In the genomic region with DNA sequence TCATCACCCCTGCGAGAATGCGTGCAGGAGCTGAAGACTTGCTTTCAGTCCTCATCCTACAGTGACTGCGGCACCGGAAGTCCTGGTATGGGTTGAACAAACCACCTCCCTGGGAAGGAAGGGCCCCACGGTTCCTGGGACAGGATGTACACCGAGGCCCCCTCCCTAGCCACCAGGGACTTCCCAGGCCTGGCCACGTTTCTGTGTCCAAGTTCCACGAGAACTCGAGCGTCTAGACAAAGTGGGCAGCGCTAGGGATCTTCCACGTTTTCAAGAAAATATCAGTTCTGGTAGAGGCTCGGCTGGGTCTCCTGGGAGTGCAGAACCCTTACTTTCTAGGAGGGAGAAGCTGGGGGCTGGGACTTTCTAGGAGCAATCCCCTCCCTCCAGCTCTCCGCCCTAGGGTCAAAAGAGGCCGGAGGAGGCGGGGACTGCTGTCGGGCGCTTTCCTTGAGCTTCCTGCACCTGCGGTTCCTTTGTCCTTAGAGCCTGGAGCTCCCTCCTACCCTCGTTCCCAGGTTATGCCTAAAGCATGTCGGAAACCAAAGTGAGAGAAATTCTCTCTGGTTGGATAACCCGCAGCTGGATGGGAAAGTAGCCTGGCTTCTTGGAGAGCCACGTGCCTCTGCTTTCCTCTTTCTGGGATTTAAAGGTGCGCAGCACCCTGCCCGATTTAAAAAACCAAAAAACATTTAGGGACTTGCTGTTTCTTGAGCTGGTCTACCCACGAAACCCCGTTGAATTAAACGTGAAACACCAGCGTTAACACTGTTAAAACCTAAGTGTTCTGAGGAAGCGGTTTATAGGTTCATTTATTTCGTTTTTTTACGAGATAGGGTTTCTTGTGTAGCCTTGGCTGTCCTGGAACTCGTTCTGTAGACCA, we compare ENCODE assay signal across 8 mouse cellular contexts. TPM values are rescaled to one million over a fixed set of nuclear protein-coding genes. Genes with fewer than 3 reads are reported as not detected.
DNase-seq lines count a peak whose midpoint lies in the region; ATAC-seq and TF ChIP-seq lines count a peak whose summit lies in the region.

No protein-coding gene starts in this region.

- TF ChIP-seq CTCF in liver, postnatal 0 days (IDR thresholded peaks at IDR 0.05; ENCODE audit: low read depth): no peak

- peak overlapping the region; percentile 99 for H3K27ac ChIP-seq in intestine, embryonic 14.5 days (ENCODE audit: low read depth)
- H3K27ac ChIP-seq in liver, postnatal 0 days (ENCODE audit: low read depth): peak overlapping the region; percentile 99
- H3K27ac ChIP-seq in neural tube, embryonic 13.5 days (replicated peaks): peak overlapping the region; percentile 94

- 3% methylated on average over 33 of the region's 33 CpGs for WGBS in intestine, embryonic 14.5 days
- 2% methylated on average over 32 of the region's 33 CpGs for WGBS in liver, postnatal 0 days (ENCODE audit: insufficient replicate concordance)
- 3% methylated on average over 33 of the region's 33 CpGs for WGBS in neural tube, embryonic 13.5 days

- H3K4me2 ChIP-seq in intestine, embryonic 14.5 days (ENCODE audit: low read length): peak overlapping the region; percentile 77
- peak overlapping the region; percentile 85 for H3K4me2 ChIP-seq in liver, postnatal 0 days (ENCODE audit: low read depth, low read length)
- H3K4me2 ChIP-seq in neural tube, embryonic 13.5 days: peak overlapping the region; percentile 87

- peaks cover 50% of the 10 kb centered on the region for H3K4me1 ChIP-seq in intestine, embryonic 14.5 days (replicated peaks; ENCODE audit: control insufficient read depth, insufficient read depth, low read length)
- peaks cover 56% of the 10 kb centered on the region for H3K4me1 ChIP-seq in liver, postnatal 0 days (ENCODE audit: insufficient read depth)
- H3K4me1 ChIP-seq in neural tube, embryonic 13.5 days (replicated peaks): peaks cover 74% of the 10 kb centered on the region

- peak; percentile 25; the same call in 1 of the 2 replicates for TF ChIP-seq EP300 in liver, postnatal 0 days (IDR thresholded peaks at IDR 0.05; ENCODE audit: low read depth)

- peak; percentile 72 to 77 for DNase-seq in CD8-positive naive resting alpha-beta T cell, adult 2 months (ENCODE audit: low read depth in 2 of 2, low spot score in 2 of 2)
- peak; percentile 77 for DNase-seq in adrenal gland, postnatal 14 days
- DNase-seq in gastrocnemius, postnatal 14 days: peak; percentile 61
- DNase-seq in intestine, embryonic 14.5 days (ENCODE audit: low spot score): peak; percentile 85
- peak; percentile 72 for DNase-seq in liver, postnatal 0 days
- DNase-seq in thymus, postnatal 4 days: peak; percentile 81
- no peak for DNase-seq in left cerebral cortex, postnatal 25 days (ENCODE audit: low spot score in 2 of 2)

- H3K4me3 ChIP-seq in intestine, embryonic 14.5 days (ENCODE audit: low read depth, low read length): peak overlapping the region; percentile 96
- H3K4me3 ChIP-seq in liver, postnatal 0 days (ENCODE audit: low read depth, low read length): peak overlapping the region; percentile 91
- peak overlapping the region; percentile 82 for H3K4me3 ChIP-seq in neural tube, embryonic 13.5 days

- H3K9me3 ChIP-seq in intestine, embryonic 14.5 days (ENCODE audit: control insufficient read depth, low read length): no peaks in the 10 kb centered on the region
- no peaks in the 10 kb centered on the region for H3K9me3 ChIP-seq in liver, postnatal 0 days (ENCODE audit: low read length)
- H3K9me3 ChIP-seq in neural tube, embryonic 13.5 days: no peaks in the 10 kb centered on the region

- H3K27me3 ChIP-seq in intestine, embryonic 14.5 days (replicated peaks; ENCODE audit: control insufficient read depth, insufficient read depth, low read length): no peaks in the 10 kb centered on the region
- H3K27me3 ChIP-seq in liver, postnatal 0 days (ENCODE audit: insufficient read depth, low read length): no peaks in the 10 kb centered on the region
- no peaks in the 10 kb centered on the region for H3K27me3 ChIP-seq in neural tube, embryonic 13.5 days

- peak overlapping the region; percentile 94 for H3K9ac ChIP-seq in intestine, embryonic 14.5 days (ENCODE audit: low read length)
- peak overlapping the region; percentile 95 for H3K9ac ChIP-seq in liver, postnatal 0 days (replicated peaks)
- H3K9ac ChIP-seq in neural tube, embryonic 13.5 days: peak overlapping the region; percentile 84

- ATAC-seq in intestine, embryonic 14.5 days (replicated peaks; ENCODE audit: low FRiP score, low TSS enrichment, low read depth): no peak
- ATAC-seq in liver, postnatal 0 days: no peak
- no peak for ATAC-seq in neural tube, embryonic 13.5 days (ENCODE audit: low read depth)

- intact Hi-C loops in gastrocnemius, postnatal 14 days (cut with DNase I; ENCODE audit: low total_unique reads): no loop called here
- intact Hi-C loops in left cerebral cortex, postnatal 25 days (cut with DNase I): no loop called here

- H3K36me3 ChIP-seq in intestine, embryonic 14.5 days (ENCODE audit: control insufficient read depth, insufficient read depth, low read length): no peaks in the 10 kb centered on the region
- no peaks in the 10 kb centered on the region for H3K36me3 ChIP-seq in liver, postnatal 0 days (replicated peaks; ENCODE audit: insufficient read depth, low read length)
- H3K36me3 ChIP-seq in neural tube, embryonic 13.5 days: no peaks in the 10 kb centered on the region

RNA-seq across cellular contexts. Expression of a gene that starts 2.5 kb away (rescaled TPM):
- 45.5 and 55.7 TPM in 2 replicates for total RNA-seq in adrenal gland, postnatal 14 days (2021)
- 10 to 100 TPM; 10.5 to 10.8 TPM for total RNA-seq in gastrocnemius, postnatal 14 days (2021)
- 73.2 and 75.5 TPM in 2 replicates for polyA plus RNA-seq in intestine, embryonic 14.5 days (2014; fragmentation: Nextera tagmentation; extraction: Ambion mirVana)
- 32.3 and 32.9 TPM in 2 replicates for polyA plus RNA-seq in liver, postnatal 0 days (2015; fragmentation: Nextera tagmentation; extraction: Ambion mirVana)
- 32.5 and 37.7 TPM in 2 replicates for polyA plus RNA-seq in neural tube, embryonic 13.5 days (2015; fragmentation: Nextera tagmentation; extraction: Ambion mirVana)
- total RNA-seq in left cerebral cortex, postnatal 25 days (2021): 10 to 100 TPM; 10.5 to 18.3 TPM

RNA-seq across cellular contexts. Expression of a gene that starts 25.9 kb away (rescaled TPM):
- total RNA-seq in adrenal gland, postnatal 14 days (2021): 62.2 and 67.9 TPM in 2 replicates
- total RNA-seq in gastrocnemius, postnatal 14 days (2021): 10 to 100 TPM; 26.0 to 36.2 TPM
- 85.9 and 87.0 TPM in 2 replicates for polyA plus RNA-seq in intestine, embryonic 14.5 days (2014; fragmentation: Nextera tagmentation; extraction: Ambion mirVana)
- polyA plus RNA-seq in liver, postnatal 0 days (2015; fragmentation: Nextera tagmentation; extraction: Ambion mirVana): 21.3 TPM in 2 replicates
- polyA plus RNA-seq in neural tube, embryonic 13.5 days (2015; fragmentation: Nextera tagmentation; extraction: Ambion mirVana): 53.6 and 55.5 TPM in 2 replicates
- 10 to 100 TPM; 85.2 to 90.1 TPM for total RNA-seq in left cerebral cortex, postnatal 25 days (2021)

RNA-seq across cellular contexts. Expression of a gene that starts 27.5 kb away (rescaled TPM):
- 68.3 and 68.8 TPM in 2 replicates for total RNA-seq in adrenal gland, postnatal 14 days (2021)
- 10 to 100 TPM; 25.7 to 33.6 TPM for total RNA-seq in gastrocnemius, postnatal 14 days (2021)
- 23.7 and 25.0 TPM in 2 replicates for polyA plus RNA-seq in intestine, embryonic 14.5 days (2014; fragmentation: Nextera tagmentation; extraction: Ambion mirVana)
- 3.3 and 3.6 TPM in 2 replicates for polyA plus RNA-seq in liver, postnatal 0 days (2015; fragmentation: Nextera tagmentation; extraction: Ambion mirVana)
- 14.1 and 15.1 TPM in 2 replicates for polyA plus RNA-seq in neural tube, embryonic 13.5 days (2015; fragmentation: Nextera tagmentation; extraction: Ambion mirVana)
- 10 to 100 TPM; 97.8 to 97.9 TPM for total RNA-seq in left cerebral cortex, postnatal 25 days (2021)

RNA-seq across cellular contexts. Expression of a gene that starts 41.1 kb away (rescaled TPM):
- 4.2 and 9.4 TPM in 2 replicates for total RNA-seq in adrenal gland, postnatal 14 days (2021)
- total RNA-seq in gastrocnemius, postnatal 14 days (2021): 1 to 10 TPM; 2.7 to 2.9 TPM
- 4.3 and 5.2 TPM in 2 replicates for polyA plus RNA-seq in intestine, embryonic 14.5 days (2014; fragmentation: Nextera tagmentation; extraction: Ambion mirVana)
- 24.6 and 25.7 TPM in 2 replicates for polyA plus RNA-seq in liver, postnatal 0 days (2015; fragmentation: Nextera tagmentation; extraction: Ambion mirVana)
- polyA plus RNA-seq in neural tube, embryonic 13.5 days (2015; fragmentation: Nextera tagmentation; extraction: Ambion mirVana): 2.8 and 3.6 TPM in 2 replicates
- 1 to 10 TPM; 2.8 to 3.5 TPM for total RNA-seq in left cerebral cortex, postnatal 25 days (2021)

Comparison
In these comparisons a context has a peak if more than half of its experiments do, and no peak if none do; other contexts are left out.
1. DNase-seq: peak in CD8-positive naive resting alpha-beta T cell, adult 2 months (2 of 2), adrenal gland, postnatal 14 days (single experiment), gastrocnemius, postnatal 14 days (single experiment), intestine, embryonic 14.5 days (single experiment), liver, postnatal 0 days (single experiment) and thymus, postnatal 4 days (single experiment); none in left cerebral cortex, postnatal 25 days (0 of 2).
2. Peak in every context shown above with its lines, with median percentiles within 50 percentile points of each other: H3K27ac ChIP-seq, H3K4me2 ChIP-seq, H3K4me3 ChIP-seq and H3K9ac ChIP-seq.